Mouse (Mus musculus) adrenal gland, postnatal 4 days (tissue): ENCODE data around the gene Ldb1. TPM values are rescaled to one million over a fixed set of nuclear protein-coding genes. Genes with fewer than 3 reads are reported as not detected.

Experiments used
- DNase-seq, 2 experiments: peaks; one replicate each; pipeline ENCODE4 v3.0.0; 2021 to 2022; ENCODE audit warnings: low spot score in 2 of 2, mixed read lengths in 2 of 2
- total RNA-seq, 2 experiments: library from RNA; stranded (reverse); gene quantifications; 2 replicates each; pipeline ENCODE4 v1.2.3; 2021

Gene Ldb1
- total RNA-seq, 2 experiments from 2014 or later = 161 TPM

- no peak for DNase-seq
Observed at GRCm38 (mm10) chr19:45984379-45984778, 60.6 kb downstream of the Ldb1 start.

Other genes starting within 250 kb of the Ldb1 start
- 1 to 10 TPM; 1.0 to 2.5 TPM for gene Kcnip2, start 229.2 kb downstream of the Ldb1 start, total RNA-seq
- 10 to 100 TPM; 21.6 to 21.9 TPM for gene Armh3, start 46.7 kb downstream of the Ldb1 start, total RNA-seq
- gene Hps6, start 41.7 kb downstream of the Ldb1 start, total RNA-seq = 10 to 100 TPM; 16.5 to 17.1 TPM
- 10 to 100 TPM; 30.5 to 40.2 TPM for gene Pprc1, start 328 bp downstream of the Ldb1 start, total RNA-seq
- 10 to 100 TPM; 44.7 to 46.2 TPM for gene Nolc1, start 30.6 kb upstream of the Ldb1 start, total RNA-seq
- under 1 TPM; 0.31 to 0.93 TPM for gene Elovl3, start 86.7 kb upstream of the Ldb1 start, total RNA-seq
- gene Pitx3, start 103.1 kb upstream of the Ldb1 start, total RNA-seq = 1 to 10 TPM in 1 of 2 experiments, under 1 TPM in 1; 0.56 to 2.0 TPM
- 10 to 100 TPM; 64.2 to 77.1 TPM for gene Gbf1, start 107.3 kb upstream of the Ldb1 start, total RNA-seq